Mouse (Mus musculus) limb, embryonic 14.5 days (tissue): ENCODE measurements at regions not wholly inside any gene's neighbourhood (a gene's known extent, or its start where the extent isn't known, plus 50 kb on each side); places are given as distances from the start of the nearest gene placed in this dataset.

Experiments
- ATAC-seq: fragments of 200-750 bp; cut with Nextera tagmentation; 2 replicates; pipeline ENCODE4 v1.8.0; 2017; ENCODE audit warnings: low read depth, moderate number of reproducible peaks, moderate TSS enrichment; ENCODE audit not compliant: low FRiP score
- DNase-seq: peaks from one replicate; pipeline ENCODE4 v3.0.0-alpha.2; 2015; ENCODE audit warnings: low spot score
- H3K27ac ChIP-seq: fragments of 300-500 bp; sonication (generic); replicated peaks from 2 replicates; pipeline ENCODE4 v1.5.1; 2014; ENCODE audit warnings: low read depth, mild to moderate bottlenecking, low read length, moderate library complexity, mixed read lengths
- H3K27me3 ChIP-seq: fragments of 300-500 bp; sonication (generic); 2 replicates; pipeline ENCODE4 v1.6.1; 2014; ENCODE audit warnings: low read length, mixed read lengths; ENCODE audit not compliant: control insufficient read depth, insufficient read depth
- H3K36me3 ChIP-seq: fragments of 300-500 bp; sonication (generic); 2 replicates; pipeline ENCODE4 v1.6.1; 2014; ENCODE audit warnings: mild to moderate bottlenecking, low read length, moderate library complexity, mixed read lengths; ENCODE audit not compliant: control insufficient read depth, insufficient read depth
- H3K4me1 ChIP-seq: fragments of 300-500 bp; sonication (generic); 2 replicates; pipeline ENCODE4 v1.6.1; 2014; ENCODE audit warnings: antibody characterized with exemption, low read length, mixed read lengths; ENCODE audit not compliant: control insufficient read depth, insufficient read depth
- H3K4me2 ChIP-seq: fragments of 300-500 bp; sonication (generic); replicated peaks from 2 replicates; pipeline ENCODE4 v1.6.1; 2014; ENCODE audit warnings: low read depth, mild to moderate bottlenecking, low read length, moderate library complexity; ENCODE audit not compliant: severe bottlenecking
- H3K4me3 ChIP-seq: fragments of 300-500 bp; sonication (generic); replicated peaks from 2 replicates; pipeline ENCODE4 v1.5.1; 2014; ENCODE audit warnings: low read length
- H3K9ac ChIP-seq: fragments of 300-500 bp; sonication (generic); 2 replicates; pipeline ENCODE4 v1.6.1; 2014; ENCODE audit warnings: mild to moderate bottlenecking, low read depth, low read length, moderate library complexity; ENCODE audit not compliant: severe bottlenecking
- H3K9me3 ChIP-seq: fragments of 300-500 bp; sonication (generic); 2 replicates; pipeline ENCODE4 v1.6.1; 2016; ENCODE audit warnings: low read length; ENCODE audit not compliant: control insufficient read depth
- POLR2A ChIP-seq: fragments of 200-500 bp; IDR thresholded peaks from 2 replicates; pipeline ENCODE4 v1.8.0; 2012; ENCODE audit warnings: inconsistent platforms, mild to moderate bottlenecking, moderate library complexity, borderline replicate concordance; ENCODE audit not compliant: insufficient read depth, insufficient read length; ENCODE audit errors: extremely low read depth
- WGBS: fragments of 180-500 bp; shearing (Covaris S2); extraction: QIAGEN DNeasy Blood & Tissue Kit; methylation state at CpG from one replicate; pipeline ENCODE4 v1.1.7; 2014; 5-methylcytosine and 5-hydroxymethylcytosine counted together

DNA sequence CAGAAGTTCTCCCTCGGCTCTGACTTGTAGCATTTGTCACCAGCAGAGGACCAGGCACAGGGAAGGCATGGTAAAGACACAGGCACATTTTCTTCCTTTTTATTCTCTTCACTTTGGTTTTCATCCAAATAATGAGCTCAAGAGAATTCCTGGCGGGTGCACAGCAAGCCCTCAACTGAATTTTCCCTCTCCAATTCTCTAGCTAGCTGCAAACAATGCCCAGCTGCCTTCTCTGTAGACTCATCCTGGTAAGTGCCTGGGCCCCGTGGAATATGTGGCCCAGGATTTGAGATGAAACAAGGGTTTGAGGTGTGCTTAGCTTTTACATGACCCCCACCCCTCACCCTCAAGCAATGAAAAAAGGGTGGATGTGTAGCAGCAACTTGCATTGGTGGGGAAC is 90.4 kb downstream of the Otol1 start:
- H3K27ac ChIP-seq = no peak overlapping the region
- H3K4me1 ChIP-seq = no peaks in the 10 kb centered on the region
- H3K9me3 ChIP-seq = no peaks in the 10 kb centered on the region
- DNase-seq (no peak), ATAC-seq (no peak)
- H3K27me3 ChIP-seq = no peaks in the 10 kb centered on the region
- TF ChIP-seq POLR2A = no peak
- H3K4me2 ChIP-seq = no peak overlapping the region
- H3K9ac ChIP-seq = no peak overlapping the region
- 67% methylated on average over 3 of the region's 3 CpGs for WGBS
- H3K36me3 ChIP-seq = no peaks in the 10 kb centered on the region
- no peak overlapping the region for H3K4me3 ChIP-seq

DNA sequence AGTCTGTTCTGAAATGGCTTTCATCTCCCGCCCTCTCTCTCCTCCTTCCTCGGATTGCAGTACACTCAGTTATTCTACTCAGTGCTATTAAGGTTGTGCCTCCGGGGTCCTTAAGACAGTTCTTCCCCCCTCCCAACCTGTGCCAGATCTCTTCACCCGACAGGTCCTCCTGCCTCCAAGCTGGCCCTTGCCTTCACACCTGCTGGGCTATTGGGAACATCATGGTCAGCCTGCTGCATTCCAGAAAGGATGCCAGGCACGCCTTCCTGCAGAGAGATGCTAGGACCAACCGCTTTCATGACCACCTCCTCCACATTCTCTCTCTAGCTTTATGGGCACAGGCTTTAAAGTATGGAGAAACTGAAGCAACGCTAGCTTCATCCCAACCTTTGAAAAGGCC is 94.7 kb downstream of the Otol1 start:
- H3K4me3 ChIP-seq = no peak overlapping the region
- TF ChIP-seq POLR2A = no peak
- peaks cover 2% of the 10 kb centered on the region; the same call in 1 of the 2 replicates for H3K4me1 ChIP-seq
- no peak for ATAC-seq
- no peaks in the 10 kb centered on the region for H3K27me3 ChIP-seq
- 51% methylated on average over 7 of the region's 7 CpGs for WGBS
- H3K27ac ChIP-seq = no peak overlapping the region
- no peak for DNase-seq
- H3K9me3 ChIP-seq = no peaks in the 10 kb centered on the region
- no peak overlapping the region for H3K4me2 ChIP-seq
- H3K9ac ChIP-seq = no peak overlapping the region; the same call in 1 of the 2 replicates
- no peaks in the 10 kb centered on the region for H3K36me3 ChIP-seq

DNA sequence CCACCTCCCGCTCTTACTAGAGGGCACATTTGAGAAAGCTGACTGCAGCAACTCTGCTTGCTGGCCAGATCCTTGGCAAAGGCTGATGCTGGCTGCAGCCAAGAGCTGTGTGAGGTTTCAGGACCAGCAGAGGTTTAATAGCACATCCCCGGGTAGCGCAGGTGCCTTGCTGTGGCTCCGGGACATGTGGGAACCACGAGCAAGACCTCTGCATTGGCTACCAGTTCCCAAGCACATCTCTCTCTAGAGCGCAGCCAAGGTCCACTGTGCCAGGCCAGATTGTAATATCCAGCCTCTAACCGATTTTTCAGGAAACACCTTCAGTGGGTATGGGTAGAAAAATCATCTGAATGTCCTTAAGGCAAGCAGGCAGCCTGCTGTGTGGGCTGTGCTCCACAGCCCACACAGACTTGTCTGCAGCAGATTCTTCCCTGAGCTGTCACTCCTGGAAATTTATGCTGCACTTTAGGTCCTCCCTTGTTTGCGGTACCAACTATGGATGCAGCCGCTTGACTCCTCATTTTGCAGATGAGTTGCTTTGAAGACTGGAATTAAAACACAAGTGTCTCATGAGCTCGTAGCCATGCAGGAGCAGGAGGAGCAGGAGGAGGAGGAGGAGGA is 95.3 kb downstream of the Otol1 start:
- no peak for DNase-seq
- WGBS = 57% methylated on average over 10 of the region's 10 CpGs

DNA sequence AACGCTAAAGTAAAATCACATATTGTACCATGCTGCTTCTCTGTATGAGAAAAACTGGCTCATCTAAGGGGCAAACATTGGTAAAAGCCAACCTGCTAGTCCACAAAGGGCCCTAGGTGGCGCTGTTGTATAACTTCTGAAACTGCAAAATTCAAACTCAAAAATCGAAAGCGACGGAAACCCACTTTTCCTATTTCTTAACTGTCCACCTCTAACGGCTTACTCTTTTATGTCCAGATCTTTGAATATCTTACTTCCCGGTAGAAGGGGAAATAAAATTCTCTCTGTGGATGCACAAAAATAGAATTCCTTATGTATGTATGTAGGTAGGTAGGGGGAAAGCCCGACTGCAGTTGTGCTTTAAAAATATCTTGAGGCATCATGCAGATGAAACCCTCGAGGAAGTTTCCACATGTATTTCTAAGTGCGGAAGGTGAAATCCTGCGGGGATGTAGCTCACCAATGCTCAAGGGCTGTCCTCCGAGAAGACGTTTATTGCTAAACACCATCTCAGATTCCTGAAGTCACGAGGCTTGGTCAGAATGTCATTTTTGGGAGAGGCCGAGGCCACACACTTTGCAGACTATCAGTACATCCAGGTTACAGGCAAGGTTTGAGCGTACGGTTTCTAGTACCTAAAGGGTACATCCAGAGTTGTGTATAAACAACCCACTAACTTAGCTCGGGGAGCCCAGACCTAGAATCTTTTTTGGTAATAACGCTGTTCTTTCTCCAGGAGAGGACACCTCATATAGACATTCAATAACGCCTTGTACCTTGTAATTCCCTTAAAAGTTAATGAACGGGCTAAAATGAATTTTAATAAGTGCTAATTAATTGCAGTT is 96.8 kb downstream of the Otol1 start:
- Histone ChIP-seq H3K9ac (peak overlapping the region; percentile 66), H3K4me2 (peak overlapping the region; percentile 90), H3K9me3 (no peaks in the 10 kb centered on the region), H3K4me3 (peak overlapping the region; percentile 44), H3K36me3 (no peaks in the 10 kb centered on the region), H3K4me1 (peaks cover 2% of the 10 kb centered on the region; the same call in 1 of the 2 replicates), H3K27ac (peak overlapping the region; percentile 68), H3K27me3 (no peaks in the 10 kb centered on the region)
- peak; percentile 33 for ATAC-seq
- WGBS = 4% methylated on average over 21 of the region's 21 CpGs
- TF ChIP-seq POLR2A = no peak
- peak; percentile 89 for DNase-seq

More for the DNA sequence above, 95.3 kb downstream of the Otol1 start:
- ATAC-seq = no peak
- no peak overlapping the region for H3K9ac ChIP-seq
- H3K27me3 ChIP-seq = no peaks in the 10 kb centered on the region
- TF ChIP-seq POLR2A = no peak
- no peak overlapping the region for H3K4me3 ChIP-seq
- H3K4me1 ChIP-seq = peaks cover 2% of the 10 kb centered on the region; the same call in 1 of the 2 replicates
- no peaks in the 10 kb centered on the region for H3K9me3 ChIP-seq
- H3K27ac ChIP-seq = no peak overlapping the region
- H3K4me2 ChIP-seq = no peak overlapping the region
- no peaks in the 10 kb centered on the region for H3K36me3 ChIP-seq

DNA sequence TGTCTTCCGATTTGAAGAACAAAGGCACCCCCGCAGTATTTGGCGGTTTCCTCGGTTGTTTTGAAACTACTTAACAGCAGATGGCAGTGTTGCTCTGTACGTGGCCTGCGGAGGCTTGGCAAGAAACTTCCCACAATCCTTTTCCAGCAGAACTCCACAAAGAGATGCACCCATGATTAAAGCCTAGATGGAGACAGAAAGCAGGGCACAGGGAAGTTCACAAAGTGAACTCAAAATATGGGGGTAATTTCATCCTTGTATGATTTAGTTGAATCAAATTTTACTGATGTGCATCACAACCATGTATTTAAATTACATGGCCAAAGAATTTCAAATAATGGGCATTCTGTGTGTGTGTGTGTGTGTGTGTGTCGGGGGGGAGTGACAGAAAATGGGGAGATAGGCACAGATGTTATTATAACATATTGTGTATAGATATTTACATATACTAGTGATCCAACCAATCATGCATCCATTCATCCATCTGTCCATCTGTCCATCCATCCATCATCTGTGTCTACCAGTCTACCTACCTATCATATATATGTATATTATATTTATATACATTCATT is 97.5 kb downstream of the Otol1 start:
- ATAC-seq (peak; percentile 70; the same call in 1 of the 2 replicates), DNase-seq (peak; percentile 80)
- H3K9ac ChIP-seq = peak overlapping the region; percentile 66

More for the DNA sequence above, 97.5 kb downstream of the Otol1 start:
- WGBS = 14% methylated on average over 7 of the region's 7 CpGs
- peak overlapping the region; percentile 68; the same call in 1 of the 2 replicates for H3K27ac ChIP-seq
- H3K9me3 ChIP-seq = no peaks in the 10 kb centered on the region
- TF ChIP-seq POLR2A = no peak
- H3K4me3 ChIP-seq = peak overlapping the region; percentile 44
- H3K27me3 ChIP-seq = no peaks in the 10 kb centered on the region
- H3K4me1 ChIP-seq = peaks cover 2% of the 10 kb centered on the region; the same call in 1 of the 2 replicates
- H3K36me3 ChIP-seq = no peaks in the 10 kb centered on the region
- H3K4me2 ChIP-seq = peak overlapping the region; percentile 90
